Mouse (Mus musculus) embryonic fibroblast, embryonic 13.5 days (primary cell): ENCODE results near the gene Tmem132c.

Experiments used
- CTCF ChIP-seq: IDR thresholded peaks from 2 replicates; pipeline ENCODE4 v1.5.1; 2011; ENCODE audit warnings: mild to moderate bottlenecking, control low read depth, low read length, moderate library complexity, borderline replicate concordance; ENCODE audit not compliant: insufficient read depth
- POLR2A ChIP-seq: IDR thresholded peaks from 2 replicates; pipeline ENCODE4 v1.6.1; 2011; ENCODE audit warnings: low read depth, mild to moderate bottlenecking, control low read depth, low read length, moderate library complexity

DNA sequence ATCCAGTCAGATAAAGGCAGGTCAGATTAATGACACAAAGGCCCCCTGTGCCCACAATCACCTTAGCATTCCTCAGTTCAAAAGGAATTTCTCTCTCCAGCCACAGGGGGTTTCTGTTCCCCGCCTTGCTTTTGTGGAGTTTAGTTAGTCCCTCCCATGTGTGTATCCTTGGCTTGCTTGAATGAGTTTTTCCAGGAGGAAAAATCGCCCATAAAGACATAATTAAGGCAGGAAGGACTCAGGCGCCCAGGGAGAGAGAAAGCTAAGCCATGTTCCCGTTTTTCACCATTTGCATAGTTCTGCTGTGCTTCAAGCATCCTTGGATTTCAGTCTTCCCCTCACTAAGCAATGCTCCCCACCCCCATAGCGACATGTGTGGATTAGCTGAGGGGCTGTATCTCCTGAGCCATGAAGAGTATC is 97.4 kb downstream of the Tmem132c start:
- TF ChIP-seq POLR2A = no peak
- no peak for TF ChIP-seq CTCF
